Mouse (Mus musculus) regulatory T cell (primary cell): ENCODE results near the gene Ube2v1.

Experiments used
- in situ Hi-C: fragments of 300-600 bp; cut with MboI, MseI; formaldehyde crosslinking; loops from one replicate; pipeline ENCODE4 v1.15.1; 2025; ENCODE audit warnings: high pct_unique_total_duplicates

Ube2v1 gene

GRCm38 (mm10) chr2:167563703-167564102 is 68.2 kb downstream of the Ube2v1 start:
- in situ Hi-C loops, result no loop called here

DNA sequence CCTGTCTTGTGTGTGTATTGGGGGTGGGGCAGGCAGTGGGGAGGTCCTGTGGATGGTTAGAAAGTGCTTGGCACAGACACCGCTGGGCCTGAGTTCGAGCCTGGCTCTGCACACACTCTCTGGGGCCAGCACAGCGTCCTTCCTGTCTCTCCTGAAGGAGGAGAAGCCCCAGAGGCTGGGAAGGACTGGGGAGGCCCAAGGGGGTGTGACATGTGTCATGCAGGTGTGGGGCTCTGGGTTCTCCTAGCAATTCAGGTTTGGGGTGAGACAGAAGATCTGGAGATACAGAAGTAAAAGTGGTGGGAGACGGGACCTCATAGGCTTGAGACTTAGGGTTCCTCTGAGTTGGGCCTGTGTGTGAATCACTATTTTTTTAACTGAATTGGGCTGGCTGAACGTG is 68.9 kb downstream of the Ube2v1 start:
- in situ Hi-C loops, result no loop called here

DNA sequence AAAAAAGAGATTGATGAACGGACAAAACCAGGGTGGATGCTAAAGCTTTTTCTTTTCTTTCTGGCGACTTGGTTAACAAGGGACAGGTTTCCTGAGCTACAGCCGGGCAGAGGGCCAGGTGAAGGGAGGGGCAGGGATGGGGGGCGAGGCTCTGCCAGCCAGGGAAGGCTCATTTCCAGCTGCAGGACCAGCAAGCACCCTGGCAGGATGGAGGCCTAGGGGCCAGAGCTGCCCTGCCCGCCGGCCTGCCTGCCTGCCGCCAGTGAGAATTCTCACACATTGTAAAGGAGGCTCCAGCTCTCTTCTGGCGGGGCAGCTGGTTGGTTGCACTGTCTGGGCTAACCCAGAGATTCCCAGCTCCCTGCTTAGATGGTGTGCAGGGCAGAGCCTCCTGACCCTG is 69.8 kb downstream of the Ube2v1 start:
- in situ Hi-C loops, result no loop called here

GRCm38 (mm10) chr2:167559413-167559812 is 72.5 kb downstream of the Ube2v1 start:
- in situ Hi-C loops, result no loop called here
